In genomic region chr8:125012695-125013627, GRCm38 (mm10) we compare ENCODE assay signal across 1 mouse cellular context.
A peak's percentile ranks its signal among the peaks of the same experiment; 100 is the strongest.
TF ChIP-seq lines count a peak whose summit lies in the region.

Tsnax (plus strand) TSS chr8:125012997.

TF ChIP-seq in MEL, 35 proteins besides CTCF, POLR2A, EP300 and RAD21 (continued from another document):
- TF ChIP-seq HCFC1 (IDR thresholded peaks at IDR 0.05; ENCODE audit: low read depth, low read length) (peak; percentile 86), BHLHE40 (IDR thresholded peaks at IDR 0.05; ENCODE audit: borderline replicate concordance, low read depth, low read length) (no peak), POLR2AphosphoS5 (IDR thresholded peaks at IDR 0.05; ENCODE audit: borderline replicate concordance, low read depth, low read length) (no peak), JUND (IDR thresholded peaks at IDR 0.05; ENCODE audit: low read depth, low read length) (no peak)
